Mouse (Mus musculus): ENCODE results near the gene Ptger1.

The Ptger1 gene

GRCm38 (mm10) chr8:83697374-83698220 lies 31.1 kb downstream of the Ptger1 start:
- DNase-seq (ENCODE audit: low read depth) = no peak

GRCm38 (mm10) chr8:83698291-83698660 lies 31.8 kb downstream of the Ptger1 start:
- peak; percentile 84 for DNase-seq (ENCODE audit: low read depth)

GRCm38 (mm10) chr8:83698661-83699453 lies 32.4 kb downstream of the Ptger1 start, which contains the start of gene Pkn1:
Gene Pkn1 (minus strand): TSS chr8:83699179.
- DNase-seq (ENCODE audit: low read depth) = peak; percentile 60

- peak; percentile 72 for DNase-seq (ENCODE audit: low read depth)
These were observed 33.1 kb downstream of the Ptger1 start for GRCm38 (mm10) chr8:83699566-83699965.

GRCm38 (mm10) chr8:83700423-83701085 lies 34.1 kb downstream of the Ptger1 start:
- no peak for DNase-seq (ENCODE audit: low read depth)

- no peak for DNase-seq (ENCODE audit: low read depth)
These were observed 36.9 kb downstream of the Ptger1 start for GRCm38 (mm10) chr8:83703426-83703825.

- no peak for DNase-seq (ENCODE audit: low read depth)
These were observed 39.9 kb downstream of the Ptger1 start for GRCm38 (mm10) chr8:83706411-83706810.

- DNase-seq (ENCODE audit: low read depth) = no peak
These were observed 41.1 kb downstream of the Ptger1 start for GRCm38 (mm10) chr8:83707554-83707953.

GRCm38 (mm10) chr8:83714676-83715030 lies 48.2 kb downstream of the Ptger1 start:
- DNase-seq (ENCODE audit: low read depth) = no peak

- DNase-seq (ENCODE audit: low read depth) = peak; percentile 99
These were observed 48.7 kb downstream of the Ptger1 start, which contains the start of gene Ddx39 for GRCm38 (mm10) chr8:83715031-83715690. Gene Ddx39 (plus strand): TSS chr8:83715177.

GRCm38 (mm10) chr8:83715771-83716170 lies 49.3 kb downstream of the Ptger1 start:
- no peak for DNase-seq (ENCODE audit: low read depth)

GRCm38 (mm10) chr8:83716563-83716962 lies 50.1 kb downstream of the Ptger1 start:
- DNase-seq (ENCODE audit: low read depth) = peak; percentile 18

- peak; percentile 9 for DNase-seq (ENCODE audit: low read depth)
These were observed 52.6 kb downstream of the Ptger1 start for GRCm38 (mm10) chr8:83719048-83719447.

GRCm38 (mm10) chr8:83719693-83720092 lies 53.2 kb downstream of the Ptger1 start:
- peak; percentile 13 for DNase-seq (ENCODE audit: low read depth)

- peak; percentile 32 for DNase-seq (ENCODE audit: low read depth)
These were observed 55.0 kb downstream of the Ptger1 start for GRCm38 (mm10) chr8:83721405-83722025.
